In genomic region chr9:107890260-107890659, GRCm38 (mm10) we compare ENCODE assay signal across 35 mouse cellular contexts. TPM values are rescaled to one million over a fixed set of nuclear protein-coding genes. Genes with fewer than 3 reads are reported as not detected.
DNase-seq lines count a peak whose midpoint lies in the region; ATAC-seq lines count a peak whose summit lies in the region.
"Had no signal": no experiment of that assay in that cellular context is flagged by ENCODE, and none has a peak within 500 bp of the region (broad histone marks: within the 10 kb centered on the region; RNA-seq: fewer than 3 reads in every experiment).

No protein-coding gene starts in this region.

- no peak overlapping the region for H3K9ac ChIP-seq in lung, embryonic 16.5 days (ENCODE audit: low read length)
- no peak overlapping the region for H3K9ac ChIP-seq in intestine, embryonic 16.5 days (ENCODE audit: low read depth, low read length)
- no peak overlapping the region for H3K9ac ChIP-seq in stomach, embryonic 15.5 days
- H3K9ac ChIP-seq: forebrain, embryonic 13.5 days; heart, embryonic 15.5 days; liver, embryonic 14.5 days; lung, embryonic 14.5 days; midbrain, embryonic 12.5 days; neural tube, embryonic 12.5 days had no signal

- H3K36me3 ChIP-seq in lung, embryonic 16.5 days (ENCODE audit: control insufficient read depth, insufficient read depth, low read length) = no peaks in the 10 kb centered on the region
- H3K36me3 ChIP-seq in intestine, embryonic 16.5 days (ENCODE audit: control insufficient read depth, insufficient read depth, low read length) = no peaks in the 10 kb centered on the region; the same call in 1 of the 2 replicates
- no peaks in the 10 kb centered on the region for H3K36me3 ChIP-seq in stomach, embryonic 15.5 days
- H3K36me3 ChIP-seq: heart, embryonic 15.5 days; midbrain, embryonic 12.5 days had no signal

- 59% methylated on average over 6 of the region's 6 CpGs for WGBS in lung, embryonic 16.5 days
- WGBS in intestine, embryonic 16.5 days = 65% methylated on average over 6 of the region's 6 CpGs
- 67% methylated on average over 6 of the region's 6 CpGs for WGBS in stomach, embryonic 15.5 days

- peaks cover 3% of the 10 kb centered on the region; the same call in 1 of the 2 replicates for H3K27me3 ChIP-seq in lung, embryonic 16.5 days (ENCODE audit: control insufficient read depth, insufficient read depth, low read depth, low read length)
- H3K27me3 ChIP-seq in intestine, embryonic 16.5 days (replicated peaks; ENCODE audit: control insufficient read depth, insufficient read depth, low read length) = 0 out of 2 replicates have a peak, but pooled peaks cover 4% of the 10 kb centered on the region
- H3K27me3 ChIP-seq in stomach, embryonic 15.5 days (replicated peaks) = no peaks in the 10 kb centered on the region
- H3K27me3 ChIP-seq: heart, embryonic 15.5 days; megakaryocyte, embryonic 14.5 days had no signal

- DNase-seq in lung, postnatal 14 days = no peak
- DNase-seq in embryo, embryonic 10 days (ENCODE audit: low spot score) = no peak
- DNase-seq in kidney, adult 18-20 months = no peak
- DNase-seq: adrenal gland, adult 2 months; adrenal gland, postnatal 36 days; cerebellum, adult 18-20 months; cerebellum, postnatal 10 days; gastrocnemius, postnatal 36 days; kidney, adult 11 months; kidney, postnatal 4 days; left cerebral cortex, postnatal 4 days; liver; lung, embryonic 14.5 days; lung, postnatal 4 days; right cerebral cortex, adult 18-20 months; right cerebral cortex, postnatal 4 days; thymus, adult 18-20 months; thymus, postnatal 25 days had no signal

- H3K27ac ChIP-seq in lung, embryonic 16.5 days (ENCODE audit: low read length) = peak overlapping the region; percentile 37; the same call in 1 of the 2 replicates
- peak overlapping the region; percentile 82 for H3K27ac ChIP-seq in intestine, embryonic 16.5 days (ENCODE audit: low read length)
- H3K27ac ChIP-seq in stomach, embryonic 15.5 days = peak overlapping the region; percentile 81
- H3K27ac ChIP-seq: forebrain, embryonic 13.5 days; heart, embryonic 15.5 days; kidney, postnatal 0 days; liver, embryonic 14.5 days; midbrain, embryonic 12.5 days; neural tube, embryonic 12.5 days had no signal

- H3K9me3 ChIP-seq in lung, embryonic 16.5 days (ENCODE audit: control insufficient read depth, low read length) = no peaks in the 10 kb centered on the region
- H3K9me3 ChIP-seq in intestine, embryonic 16.5 days (ENCODE audit: control insufficient read depth, low read length) = no peaks in the 10 kb centered on the region
- H3K9me3 ChIP-seq in stomach, embryonic 15.5 days = no peaks in the 10 kb centered on the region
- H3K9me3 ChIP-seq: forebrain, embryonic 13.5 days; heart, embryonic 15.5 days; megakaryocyte, embryonic 14.5 days; midbrain, embryonic 12.5 days; neural tube, embryonic 12.5 days had no signal

- H3K4me3 ChIP-seq in lung, embryonic 16.5 days (ENCODE audit: low read length) = no peak overlapping the region
- peak overlapping the region; percentile 1; the same call in 1 of the 2 replicates for H3K4me3 ChIP-seq in intestine, embryonic 16.5 days (ENCODE audit: low read length)
- H3K4me3 ChIP-seq in stomach, embryonic 15.5 days (replicated peaks) = 0 out of 2 replicates have a peak overlapping the region, but pooled peaks have one; percentile 7
- H3K4me3 ChIP-seq: forebrain, embryonic 13.5 days; heart, embryonic 15.5 days; megakaryocyte, embryonic 14.5 days; midbrain, embryonic 12.5 days; myocyte; neural tube, embryonic 12.5 days had no signal

- peaks cover 14% of the 10 kb centered on the region for H3K4me1 ChIP-seq in lung, embryonic 16.5 days (replicated peaks; ENCODE audit: control insufficient read depth, insufficient read depth, low read length)
- peaks cover 11% of the 10 kb centered on the region; the same call in 1 of the 2 replicates for H3K4me1 ChIP-seq in intestine, embryonic 16.5 days (ENCODE audit: control insufficient read depth, insufficient read depth, low read length)
- peaks cover 15% of the 10 kb centered on the region for H3K4me1 ChIP-seq in stomach, embryonic 15.5 days

- H3K4me2 ChIP-seq in lung, embryonic 16.5 days (ENCODE audit: low read depth, low read length) = no peak overlapping the region
- peak overlapping the region; percentile 86; the same call in 1 of the 2 replicates for H3K4me2 ChIP-seq in intestine, embryonic 16.5 days (ENCODE audit: low read depth, low read length)
- H3K4me2 ChIP-seq in stomach, embryonic 15.5 days = 0 out of 2 replicates have a peak overlapping the region, but pooled peaks have one; percentile 16
- H3K4me2 ChIP-seq: forebrain, embryonic 13.5 days; heart, embryonic 15.5 days; lung, embryonic 14.5 days; midbrain, embryonic 12.5 days; neural tube, embryonic 12.5 days had no signal

- ATAC-seq in lung, embryonic 16.5 days (ENCODE audit: low read depth) = no peak
- ATAC-seq in intestine, embryonic 16.5 days = peak; percentile 75
- no peak for ATAC-seq in stomach, embryonic 15.5 days (ENCODE audit: insufficient read depth, low FRiP score, low read depth)
- ATAC-seq: activated CD4-positive, CD25-positive, alpha-beta regulatory T cell, adult 4 months; forebrain, embryonic 13.5 days; hindbrain, embryonic 16.5 days had no signal

RNA-seq across cellular contexts. Expression of gene Mon1a, which starts 2.3 kb away (rescaled TPM):
- 12.5 and 13.8 TPM in 2 replicates for polyA plus RNA-seq in lung, embryonic 16.5 days (2015; fragmentation: Nextera tagmentation; extraction: Ambion mirVana)
- polyA plus RNA-seq in intestine, embryonic 16.5 days (2015; fragmentation: Nextera tagmentation; extraction: Ambion mirVana) = 22.5 and 23.8 TPM in 2 replicates
- 19.4 and 21.0 TPM in 2 replicates for polyA plus RNA-seq in stomach, embryonic 15.5 days (2015; fragmentation: Nextera tagmentation; extraction: Ambion mirVana)

RNA-seq across cellular contexts. Expression of gene Mst1r, which starts 16.4 kb away (rescaled TPM):
- 3.5 and 6.0 TPM in 2 replicates for polyA plus RNA-seq in lung, embryonic 16.5 days (2015; fragmentation: Nextera tagmentation; extraction: Ambion mirVana)
- polyA plus RNA-seq in intestine, embryonic 16.5 days (2015; fragmentation: Nextera tagmentation; extraction: Ambion mirVana) = 13.3 and 16.9 TPM in 2 replicates
- 10.8 TPM in 2 replicates for polyA plus RNA-seq in stomach, embryonic 15.5 days (2015; fragmentation: Nextera tagmentation; extraction: Ambion mirVana)
- polyA plus RNA-seq: activated CD4-positive, CD25-positive, alpha-beta regulatory T cell, adult 4 months had no signal

RNA-seq across cellular contexts. Expression of gene Rbm6, which starts 17.2 kb away (rescaled TPM):
- polyA plus RNA-seq in lung, embryonic 16.5 days (2015; fragmentation: Nextera tagmentation; extraction: Ambion mirVana) = 70.0 and 70.2 TPM in 2 replicates
- 48.6 and 55.4 TPM in 2 replicates for polyA plus RNA-seq in intestine, embryonic 16.5 days (2015; fragmentation: Nextera tagmentation; extraction: Ambion mirVana)
- polyA plus RNA-seq in stomach, embryonic 15.5 days (2015; fragmentation: Nextera tagmentation; extraction: Ambion mirVana) = 67.4 and 76.2 TPM in 2 replicates

RNA-seq across cellular contexts. Expression of gene Actl11, which starts 38.0 kb away (rescaled TPM):
- not detected in 2 replicates for polyA plus RNA-seq in lung, embryonic 16.5 days (2015; fragmentation: Nextera tagmentation; extraction: Ambion mirVana)
- polyA plus RNA-seq in intestine, embryonic 16.5 days (2015; fragmentation: Nextera tagmentation; extraction: Ambion mirVana) = not detected in 2 replicates
- polyA plus RNA-seq in stomach, embryonic 15.5 days (2015; fragmentation: Nextera tagmentation; extraction: Ambion mirVana) = not detected in 2 replicates
- polyA plus RNA-seq: activated CD4-positive, CD25-positive, alpha-beta regulatory T cell, adult 4 months; adrenal gland, adult 2 months; brain, embryonic 14.5 days; C2C12; forebrain, embryonic 13.5 days; heart, embryonic 15.5 days; hindbrain, embryonic 11.5 days; hindbrain, embryonic 16.5 days; kidney, postnatal 0 days; liver, embryonic 14.5 days; lung, embryonic 14.5 days; midbrain, embryonic 12.5 days; midbrain, postnatal 0 days; myocyte; neural tube, embryonic 12.5 days had no signal

RNA-seq across cellular contexts. Expression of gene Camkv, which starts 45.2 kb away (rescaled TPM):
- 2.0 and 2.5 TPM in 2 replicates for polyA plus RNA-seq in lung, embryonic 16.5 days (2015; fragmentation: Nextera tagmentation; extraction: Ambion mirVana)
- polyA plus RNA-seq in intestine, embryonic 16.5 days (2015; fragmentation: Nextera tagmentation; extraction: Ambion mirVana) = 1.3 and 1.7 TPM in 2 replicates
- polyA plus RNA-seq in stomach, embryonic 15.5 days (2015; fragmentation: Nextera tagmentation; extraction: Ambion mirVana) = 3.0 and 3.1 TPM in 2 replicates
- polyA plus RNA-seq: activated CD4-positive, CD25-positive, alpha-beta regulatory T cell, adult 4 months had no signal
